ENCODE assay signal across 8 mouse cellular contexts in the genomic region with DNA sequence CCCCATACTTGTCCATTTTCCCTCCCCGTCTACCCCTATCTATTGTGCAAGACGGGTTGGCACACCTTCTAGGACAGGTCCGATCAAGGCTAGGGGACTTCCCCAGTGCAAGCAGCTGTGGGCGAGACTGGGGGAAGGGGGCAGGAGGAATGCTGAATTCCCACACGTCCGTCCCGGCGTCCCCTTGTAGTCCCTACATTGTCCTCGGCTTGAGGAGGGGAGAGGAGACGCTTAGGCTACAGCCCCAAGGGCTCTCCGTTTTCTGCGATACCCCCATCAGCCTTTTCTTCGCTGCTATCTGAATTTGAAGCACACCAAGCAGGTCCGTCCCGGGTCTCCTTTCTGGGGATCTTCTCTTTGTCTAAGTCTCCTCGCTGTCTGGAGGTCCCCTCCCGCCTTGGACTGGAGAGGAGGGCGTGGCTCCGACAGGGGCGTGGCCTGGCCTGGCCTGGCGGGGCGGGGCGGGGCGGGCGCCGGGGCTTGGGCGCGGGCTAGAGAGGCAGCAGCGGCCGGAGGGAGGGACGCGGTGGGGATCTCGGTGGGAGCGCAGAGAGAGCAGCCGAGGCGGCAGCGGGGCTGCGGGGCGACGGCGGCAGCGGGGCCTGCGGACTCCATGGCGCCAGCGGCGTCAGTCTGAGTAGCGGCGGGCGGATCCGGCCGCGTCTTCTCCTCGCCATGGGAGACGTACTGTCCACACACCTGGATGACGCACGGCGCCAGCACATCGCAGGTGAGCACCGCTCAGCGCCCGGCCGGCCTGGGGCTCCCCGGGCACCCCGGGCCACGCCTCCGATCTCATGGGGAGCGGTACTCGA. TPM values are rescaled to one million over a fixed set of nuclear protein-coding genes. Genes with fewer than 3 reads are reported as not detected.
DNase-seq lines count a peak whose midpoint lies in the region; ATAC-seq and TF ChIP-seq lines count a peak whose summit lies in the region.

TSS of gene Fam129b (plus strand) at position 440 of the 815 bp plus-strand sequence.

- WGBS in bone marrow, adult 2 months = under 1% methylated on average over 66 of the region's 68 CpGs
- WGBS in embryonic facial prominence, embryonic 13.5 days = under 1% methylated on average over 67 of the region's 68 CpGs
- under 1% methylated on average over 67 of the region's 68 CpGs for WGBS in heart, adult 2 months
- WGBS in limb, embryonic 12.5 days = under 1% methylated on average over 59 of the region's 68 CpGs
- under 1% methylated on average over 64 of the region's 68 CpGs for whole genome bisulfite sequencing in midbrain, embryonic 13.5 days

- peak within 1 kb of the TSS; percentile 84 for H3K4me2 ChIP-seq in embryonic facial prominence, embryonic 13.5 days
- peak within 1 kb of the TSS; percentile 86 for H3K4me2 ChIP-seq in limb, embryonic 12.5 days
- peak within 1 kb of the TSS; percentile 76 for H3K4me2 ChIP-seq in midbrain, embryonic 13.5 days (replicated peaks)

- TF ChIP-seq CTCF in bone marrow, adult 2 months (IDR thresholded peaks at IDR 0.05; ENCODE audit: control insufficient read depth, insufficient read depth, low read length) = no peak
- TF ChIP-seq CTCF in heart, adult 2 months (IDR thresholded peaks at IDR 0.05) = no peak

- 0 out of 2 replicates have a peak, but pooled peaks have one; percentile 29 for TF ChIP-seq EP300 in heart, adult 2 months (IDR thresholded peaks at IDR 0.05; ENCODE audit: insufficient read depth, low read depth, low read length)

- no peaks in the 10 kb centered on the region for H3K36me3 ChIP-seq in embryonic facial prominence, embryonic 13.5 days
- no peaks in the 10 kb centered on the region for H3K36me3 ChIP-seq in heart, adult 2 months (ENCODE audit: control insufficient read depth, insufficient read depth, low read length)
- no peaks in the 10 kb centered on the region; the same call in 1 of the 2 replicates for H3K36me3 ChIP-seq in limb, embryonic 12.5 days
- no peaks in the 10 kb centered on the region for H3K36me3 ChIP-seq in midbrain, embryonic 13.5 days

- peak within 1 kb of the TSS; percentile 22; the same call in 1 of the 2 replicates for H3K27ac ChIP-seq in bone marrow, adult 2 months (ENCODE audit: control insufficient read depth, insufficient read depth, low read depth, low read length, poor library complexity)
- H3K27ac ChIP-seq in embryonic facial prominence, embryonic 13.5 days = peak within 1 kb of the TSS; percentile 90
- peak within 1 kb of the TSS; percentile 83 for H3K27ac ChIP-seq in heart, adult 2 months
- H3K27ac ChIP-seq in limb, embryonic 12.5 days = peak within 1 kb of the TSS; percentile 74
- peak within 1 kb of the TSS; percentile 96 for H3K27ac ChIP-seq in midbrain, embryonic 13.5 days

- TF ChIP-seq POLR2A in bone marrow, adult 2 months (IDR thresholded peaks at IDR 0.05; ENCODE audit: borderline replicate concordance, control insufficient read depth, low read depth, low read length) = 0 out of 2 replicates have a peak, but pooled peaks have one; percentile 25
- peak; percentile 81 for TF ChIP-seq POLR2A in heart, adult 2 months (IDR thresholded peaks at IDR 0.05; ENCODE audit: insufficient read depth, low read depth, low read length)

- H3K9ac ChIP-seq in embryonic facial prominence, embryonic 13.5 days = peak within 1 kb of the TSS; percentile 94
- H3K9ac ChIP-seq in heart, adult 2 months (ENCODE audit: low read depth, low read length) = peak within 1 kb of the TSS; percentile 88
- peak within 1 kb of the TSS; percentile 93 for H3K9ac ChIP-seq in limb, embryonic 12.5 days (replicated peaks)
- peak within 1 kb of the TSS; percentile 93 for H3K9ac ChIP-seq in midbrain, embryonic 13.5 days (replicated peaks)

- no peaks in the 10 kb centered on the region; the same call in none of the 2 replicates for H3K4me1 ChIP-seq in bone marrow, adult 2 months (ENCODE audit: control insufficient read depth, insufficient read depth, low read length)
- peaks cover 58% of the 10 kb centered on the region for H3K4me1 ChIP-seq in embryonic facial prominence, embryonic 13.5 days
- H3K4me1 ChIP-seq in heart, adult 2 months (ENCODE audit: control insufficient read depth, insufficient read depth, low read length) = peaks cover 18% of the 10 kb centered on the region
- peaks cover 55% of the 10 kb centered on the region for H3K4me1 ChIP-seq in limb, embryonic 12.5 days (replicated peaks)
- H3K4me1 ChIP-seq in midbrain, embryonic 13.5 days (replicated peaks) = peaks cover 62% of the 10 kb centered on the region

- peaks cover 1% of the 10 kb centered on the region; the same call in 1 of the 2 replicates for H3K79me2 ChIP-seq in heart, adult 2 months (replicated peaks; ENCODE audit: control insufficient read depth, insufficient read depth, low read length)

- DNase-seq in 416B (ENCODE audit: low read depth) = peak; percentile 83
- DNase-seq in heart, adult 2 months = peak; percentile 89 to 92
- DNase-seq in kidney, adult 18-20 months = peak; percentile 88
- DNase-seq in spleen, adult 18-20 months = peak; percentile 72 to 85

- H3K9me3 ChIP-seq in embryonic facial prominence, embryonic 13.5 days = no peaks in the 10 kb centered on the region
- H3K9me3 ChIP-seq in limb, embryonic 12.5 days = no peaks in the 10 kb centered on the region
- H3K9me3 ChIP-seq in midbrain, embryonic 13.5 days = no peaks in the 10 kb centered on the region

- ATAC-seq in embryonic facial prominence, embryonic 13.5 days (ENCODE audit: insufficient number of reproducible peaks, insufficient read depth, low FRiP score, low TSS enrichment, low read depth) = peak; percentile 81
- ATAC-seq in limb, embryonic 12.5 days (ENCODE audit: insufficient number of reproducible peaks, insufficient read depth, low FRiP score, low TSS enrichment, low read depth) = peak; percentile 87
- ATAC-seq in midbrain, embryonic 13.5 days = peak; percentile 87

- intact Hi-C loops in heart, adult 2 months (cut with DNase I) = loop anchor here (2.0 kb wide), 1 partner anchor 37 kb away; no protein-coding TSS in a partner anchor

- peak within 1 kb of the TSS; percentile 59 for H3K4me3 ChIP-seq in bone marrow, adult 2 months (replicated peaks; ENCODE audit: control insufficient read depth, low read depth, low read length)
- H3K4me3 ChIP-seq in embryonic facial prominence, embryonic 13.5 days = peak within 1 kb of the TSS; percentile 87
- H3K4me3 ChIP-seq in heart, adult 2 months = peak within 1 kb of the TSS; percentile 95
- peak within 1 kb of the TSS; percentile 82 for H3K4me3 ChIP-seq in limb, embryonic 12.5 days (replicated peaks)
- H3K4me3 ChIP-seq in midbrain, embryonic 13.5 days (replicated peaks) = peak within 1 kb of the TSS; percentile 72

- no peaks in the 10 kb centered on the region for H3K27me3 ChIP-seq in embryonic facial prominence, embryonic 13.5 days
- H3K27me3 ChIP-seq in heart, adult 2 months (ENCODE audit: control insufficient read depth, insufficient read depth, low read length) = no peaks in the 10 kb centered on the region
- H3K27me3 ChIP-seq in limb, embryonic 12.5 days = no peaks in the 10 kb centered on the region
- no peaks in the 10 kb centered on the region for H3K27me3 ChIP-seq in midbrain, embryonic 13.5 days

RNA-seq across cellular contexts. Expression of gene Fam129b, which starts in this region (rescaled TPM):
- 2.1 and 9.9 TPM in 2 replicates for polyA plus RNA-seq in bone marrow, adult 2 months (2011; ENCODE audit: insufficient read depth, insufficient read length, low replicate concordance, missing spikeins)
- 57.2 and 59.2 TPM in 2 replicates for polyA plus RNA-seq in embryonic facial prominence, embryonic 13.5 days (2015; fragmentation: Nextera tagmentation; extraction: Ambion mirVana)
- total RNA-seq in heart, adult 2 months (2021) = 10 to 100 TPM; 19.5 to 20.0 TPM
- polyA plus RNA-seq in heart, adult 2 months (2012; rRNA removed) = 21.0 and 21.5 TPM in 2 replicates
- polyA plus RNA-seq in limb, embryonic 12.5 days (2016; fragmentation: Nextera tagmentation; extraction: Ambion mirVana) = 48.0 and 48.1 TPM in 2 replicates
- polyA plus RNA-seq in midbrain, embryonic 13.5 days (2015; fragmentation: Nextera tagmentation; extraction: Ambion mirVana) = 20.9 and 27.5 TPM in 2 replicates

Comparison
In these comparisons a context has a peak if more than half of its experiments do, and no peak if none do; other contexts are left out.
1. Peak in every context shown above with its lines: DNase-seq, ATAC-seq, H3K4me3 ChIP-seq and H3K27ac ChIP-seq.
2. H3K27ac ChIP-seq: peak in every context shown above with its lines; median percentile 96 in midbrain, embryonic 13.5 days; 90 in embryonic facial prominence, embryonic 13.5 days; 83 in heart, adult 2 months; 74 in limb, embryonic 12.5 days; 22 in bone marrow, adult 2 months.